Mouse (Mus musculus) liver, embryonic 14.5 days (tissue): ENCODE data around the gene Gm45233. TPM values are rescaled to one million over a fixed set of nuclear protein-coding genes. Genes with fewer than 3 reads are reported as not detected.
"Not testable (repeated sequence)": the region's sequence is repeated elsewhere in the genome, so short reads cannot be mapped to it uniquely, and the experiment has no call there.

Experiments
- ATAC-seq: fragments of 200-750 bp; cut with Nextera tagmentation; 2 replicates; pipeline ENCODE4 v1.8.0; 2017; ENCODE audit warnings: moderate number of reproducible peaks, mild to moderate bottlenecking, moderate library complexity; ENCODE audit not compliant: insufficient read depth
- DNase-seq, 3 experiments: peaks; one replicate each; pipeline ENCODE4 v3.0.0-alpha.2; 2012 to 2013; ENCODE audit warnings: low read depth in 3 of 3, low spot score in 3 of 3
- H3K27ac ChIP-seq: fragments of 300-500 bp; sonication (generic); 2 replicates; pipeline ENCODE4 v1.5.1; 2014; ENCODE audit warnings: moderate library complexity, mild to moderate bottlenecking, control low read depth, inconsistent platforms
- H3K27me3 ChIP-seq: fragments of 300-500 bp; sonication (generic); 2 replicates; pipeline ENCODE4 v1.6.1; 2014; ENCODE audit warnings: mild to moderate bottlenecking, low read length, moderate library complexity; ENCODE audit not compliant: control insufficient read depth, insufficient read depth
- H3K36me3 ChIP-seq: fragments of 300-500 bp; sonication (generic); replicated peaks from 2 replicates; pipeline ENCODE4 v1.6.1; 2014; ENCODE audit warnings: low read depth; ENCODE audit not compliant: control insufficient read depth, insufficient read depth
- H3K4me1 ChIP-seq, 2 experiments: fragments of 200-500 bp in 1 of 2; fragments of 300-500 bp in 1 of 2; sonication (generic) in 1 of 2; replicated peaks; 2 replicates each; pipeline ENCODE4 v1.6.1; 2012 to 2014; ENCODE audit warnings: antibody characterized with exemption in 1 of 2, inconsistent platforms in 1 of 2, low read length in 1 of 2; ENCODE audit not compliant: control insufficient read depth in 2 of 2, insufficient read depth in 2 of 2
- H3K4me2 ChIP-seq: fragments of 300-500 bp; sonication (generic); 2 replicates; pipeline ENCODE4 v1.6.1; 2014; ENCODE audit warnings: low read depth, mild to moderate bottlenecking, control low read depth, moderate library complexity
- H3K4me3 ChIP-seq, 2 experiments: fragments of 200-500 bp in 1 of 2; fragments of 300-500 bp in 1 of 2; sonication (generic) in 1 of 2; 2 replicates each; pipeline ENCODE4 v1.5.1; 2012 to 2014; ENCODE audit warnings: low read depth in 2 of 2, low read length in 2 of 2, mild to moderate bottlenecking in 2 of 2, control low read depth in 1 of 2, inconsistent platforms in 1 of 2, moderate library complexity in 1 of 2; ENCODE audit not compliant: insufficient read depth in 1 of 2
- H3K9ac ChIP-seq: fragments of 300-500 bp; sonication (generic); replicated peaks from 2 replicates; pipeline ENCODE4 v1.6.1; 2014; ENCODE audit warnings: mild to moderate bottlenecking, control low read depth, moderate library complexity
- H3K9me3 ChIP-seq: fragments of 300-500 bp; sonication (generic); 2 replicates; pipeline ENCODE4 v1.6.1; 2016; ENCODE audit warnings: low read length, mixed read lengths; ENCODE audit not compliant: control insufficient read depth
- CTCF ChIP-seq: IDR thresholded peaks from 2 replicates; pipeline ENCODE4 v1.5.1; 2016; ENCODE audit warnings: antibody characterized with exemption, low read depth, control low read depth
- EP300 ChIP-seq: IDR thresholded peaks from 2 replicates; pipeline ENCODE4 v1.6.1; 2016; ENCODE audit warnings: antibody characterized with exemption, low read depth
- WGBS: fragments of 180-500 bp; shearing (Covaris S2); extraction: QIAGEN DNeasy Blood & Tissue Kit; methylation state at CpG from one replicate; pipeline ENCODE4 v1.1.7; 2014; ENCODE audit not compliant: insufficient replicate concordance; 5-methylcytosine and 5-hydroxymethylcytosine counted together
- polyA plus RNA-seq, 2 experiments: library from polyadenylated mRNA; depleted of rRNA in 1 of 2; stranded (reverse) in 1 of 2; unstranded in 1 of 2; fragments of >200 nt; fragmentation: Nextera tagmentation in 1 of 2; extraction: Ambion mirVana in 1 of 2; gene quantifications; 2 replicates each; pipeline versions ENCODE4 v1.2.1 to v1.2.3; 2012 to 2014

The Gm45233 gene
- polyA plus RNA-seq, 2 experiments = 0.26 TPM; not detected in 1

GRCm38 (mm10) chr7:43409084-43409483 lies 34.8 kb upstream of the Gm45233 start:
- Histone ChIP-seq H3K4me3 (no peak overlapping the region), H3K4me1 (no peaks in the 10 kb centered on the region), H3K9ac (no peak overlapping the region), H3K36me3 (no peaks in the 10 kb centered on the region), H3K9me3 (no peaks in the 10 kb centered on the region), H3K4me2 (no peak overlapping the region), H3K27me3 (no peaks in the 10 kb centered on the region), H3K27ac (no peak overlapping the region)
- no peak for ATAC-seq
- 57% methylated on average over 3 of the region's 3 CpGs for WGBS
- TF ChIP-seq EP300 = no peak
- no peak for TF ChIP-seq CTCF
- DNase-seq = no peak

GRCm38 (mm10) chr7:43411724-43412123 lies 32.2 kb upstream of the Gm45233 start:
- H3K4me3 ChIP-seq, H3K9me3 ChIP-seq, H3K4me1 ChIP-seq, H3K27me3 ChIP-seq, H3K9ac ChIP-seq, DNase-seq, H3K27ac ChIP-seq, ATAC-seq, H3K4me2 ChIP-seq, H3K36me3 ChIP-seq: not testable (repeated sequence)
- WGBS = 25% methylated on average over 4 of the region's 4 CpGs

GRCm38 (mm10) chr7:43417298-43417697 lies 26.6 kb upstream of the Gm45233 start:
- Histone ChIP-seq H3K9ac (no peak overlapping the region), H3K4me3 (no peak overlapping the region), H3K27ac (no peak overlapping the region), H3K36me3 (no peaks in the 10 kb centered on the region), H3K9me3 (no peaks in the 10 kb centered on the region), H3K4me1 (no peaks in the 10 kb centered on the region), H3K4me2 (no peak overlapping the region), H3K27me3 (no peaks in the 10 kb centered on the region)
- DNase-seq (no peak), ATAC-seq (no peak)
- TF ChIP-seq CTCF (peak; percentile 51), EP300 (no peak)
- 69% methylated on average over 10 of the region's 10 CpGs for WGBS

GRCm38 (mm10) chr7:43422995-43423617 lies 20.8 kb upstream of the Gm45233 start:
- no peak overlapping the region for H3K4me3 ChIP-seq
- H3K36me3 ChIP-seq = no peaks in the 10 kb centered on the region
- H3K27ac ChIP-seq = no peak overlapping the region
- H3K4me1 ChIP-seq = no peaks in the 10 kb centered on the region; a peak in 1 of 4 replicates
- no peaks in the 10 kb centered on the region for H3K9me3 ChIP-seq
- no peak overlapping the region for H3K9ac ChIP-seq
- DNase-seq (peak; percentile 32 to 42 (median 39)), ATAC-seq (peak; percentile 79)
- WGBS = 8% methylated on average over 11 of the region's 11 CpGs
- no peaks in the 10 kb centered on the region for H3K27me3 ChIP-seq
- peak; percentile 96 for TF ChIP-seq CTCF
- TF ChIP-seq EP300 = no peak
- H3K4me2 ChIP-seq = no peak overlapping the region

- TF ChIP-seq CTCF (no peak), EP300 (no peak)
- H3K9me3 ChIP-seq = no peaks in the 10 kb centered on the region
- H3K4me1 ChIP-seq = no peaks in the 10 kb centered on the region; a peak in 1 of 4 replicates
- H3K36me3 ChIP-seq = no peaks in the 10 kb centered on the region
- H3K9ac ChIP-seq = no peak overlapping the region
- H3K27ac ChIP-seq = no peak overlapping the region
- no peak for ATAC-seq
- no peak for DNase-seq
- no peak overlapping the region for H3K4me2 ChIP-seq
- no peak overlapping the region for H3K4me3 ChIP-seq
- 42% methylated on average over 3 of the region's 3 CpGs for WGBS
- H3K27me3 ChIP-seq = no peaks in the 10 kb centered on the region
Observed at GRCm38 (mm10) chr7:43423991-43424625, 19.8 kb upstream of the Gm45233 start.
